21 mouse cellular contexts compared by ENCODE assay signal in genomic region chr8:69950300-69950699, GRCm38 (mm10). TPM values are rescaled to one million over a fixed set of nuclear protein-coding genes. Genes with fewer than 3 reads are reported as not detected.
DNase-seq lines count a peak whose midpoint lies in the region; ATAC-seq and TF ChIP-seq lines count a peak whose summit lies in the region.
"Had no signal": no experiment of that assay in that cellular context is flagged by ENCODE, and none has a peak within 500 bp of the region (broad histone marks: within the 10 kb centered on the region; RNA-seq: fewer than 3 reads in every experiment).

No protein-coding gene starts in this region.

- H3K79me2 ChIP-seq in liver, adult 2 months (ENCODE audit: control insufficient read depth, insufficient read depth, low read length), result peaks cover 30% of the 10 kb centered on the region

- peak; percentile 82 for DNase-seq in liver, adult 2 months (ENCODE audit: extremely low read depth, low read depth, low spot score)
- DNase-seq in liver, embryonic 11.5 days (ENCODE audit: low spot score), result no peak
- no peak for DNase-seq in liver, embryonic 13.5 days
- DNase-seq in embryo, embryonic 11 days, result no peak
- DNase-seq in frontal cortex, postnatal 25 days (ENCODE audit: low spot score in 2 of 2), result no peak
- DNase-seq: adrenal gland, adult 2 months; adrenal gland, postnatal 36 days; cerebellum, adult 2 months; cerebellum, postnatal 10 days; gastrocnemius, postnatal 10 days; heart, adult 18-20 months; heart, postnatal 10 days; heart, postnatal 4 days had no signal

- no peak overlapping the region for H3K4me3 ChIP-seq in liver, adult 2 months (ENCODE audit: insufficient read depth, low read depth, low read length)
- no peak overlapping the region for H3K4me3 ChIP-seq in liver, embryonic 11.5 days (ENCODE audit: low read depth, low read length)
- no peak overlapping the region for H3K4me3 ChIP-seq in intestine, embryonic 16.5 days (ENCODE audit: low read length)
- no peak overlapping the region for H3K4me3 ChIP-seq in liver, embryonic 13.5 days (replicated peaks)
- no peak overlapping the region for H3K4me3 ChIP-seq in small intestine, adult 2 months (ENCODE audit: low read depth, low read length)
- H3K4me3 ChIP-seq: embryonic facial prominence, embryonic 15.5 days; erythroblast, embryonic 14.5 days; forebrain, embryonic 10.5 days; heart, embryonic 10.5 days; hindbrain, embryonic 13.5 days had no signal

- H3K27me3 ChIP-seq in liver, adult 2 months (ENCODE audit: control insufficient read depth, insufficient read depth, low read length), result no peaks in the 10 kb centered on the region
- H3K27me3 ChIP-seq in liver, embryonic 11.5 days (replicated peaks; ENCODE audit: control insufficient read depth, insufficient read depth, low read length), result no peaks in the 10 kb centered on the region
- no peaks in the 10 kb centered on the region for H3K27me3 ChIP-seq in intestine, embryonic 16.5 days (replicated peaks; ENCODE audit: control insufficient read depth, insufficient read depth, low read length)
- H3K27me3 ChIP-seq in liver, embryonic 13.5 days, result no peaks in the 10 kb centered on the region
- no peaks in the 10 kb centered on the region for H3K27me3 ChIP-seq in small intestine, adult 2 months (ENCODE audit: control insufficient read depth, insufficient read depth, low read length)
- H3K27me3 ChIP-seq: embryonic facial prominence, embryonic 15.5 days; hindbrain, embryonic 13.5 days had no signal

- no peak overlapping the region; the same call in 1 of the 2 replicates for H3K9ac ChIP-seq in liver, adult 2 months (ENCODE audit: low read depth, low read length)
- no peak overlapping the region for H3K9ac ChIP-seq in liver, embryonic 11.5 days (ENCODE audit: low read depth, low read length)
- H3K9ac ChIP-seq in intestine, embryonic 16.5 days (ENCODE audit: low read depth, low read length), result no peak overlapping the region
- no peak overlapping the region for H3K9ac ChIP-seq in liver, embryonic 13.5 days
- H3K9ac ChIP-seq: embryonic facial prominence, embryonic 15.5 days; hindbrain, embryonic 13.5 days had no signal

- peaks cover 26% of the 10 kb centered on the region for H3K4me1 ChIP-seq in liver, adult 2 months (ENCODE audit: control insufficient read depth, insufficient read depth, low read length)
- H3K4me1 ChIP-seq in liver, embryonic 11.5 days (replicated peaks; ENCODE audit: control insufficient read depth, insufficient read depth, low read length), result peaks cover 9% of the 10 kb centered on the region
- H3K4me1 ChIP-seq in intestine, embryonic 16.5 days (ENCODE audit: control insufficient read depth, insufficient read depth, low read length), result peaks cover 4% of the 10 kb centered on the region; the same call in 1 of the 2 replicates
- H3K4me1 ChIP-seq in liver, embryonic 13.5 days (replicated peaks), result peaks cover 53% of the 10 kb centered on the region
- H3K4me1 ChIP-seq in small intestine, adult 2 months (ENCODE audit: control insufficient read depth, insufficient read depth, insufficient read length, low read length), result peaks cover 21% of the 10 kb centered on the region; the same call in 1 of the 2 replicates
- H3K4me1 ChIP-seq: embryonic facial prominence, embryonic 15.5 days had no signal

- no peaks in the 10 kb centered on the region for H3K9me3 ChIP-seq in liver, embryonic 11.5 days (ENCODE audit: control insufficient read depth, low read length)
- H3K9me3 ChIP-seq in intestine, embryonic 16.5 days (ENCODE audit: control insufficient read depth, low read length), result no peaks in the 10 kb centered on the region
- no peaks in the 10 kb centered on the region for H3K9me3 ChIP-seq in liver, embryonic 13.5 days (replicated peaks)
- H3K9me3 ChIP-seq: embryonic facial prominence, embryonic 15.5 days; forebrain, embryonic 10.5 days; heart, embryonic 10.5 days; hindbrain, embryonic 13.5 days had no signal

- H3K36me3 ChIP-seq in liver, adult 2 months (ENCODE audit: control insufficient read depth, insufficient read depth, low read length), result peaks cover 5% of the 10 kb centered on the region
- H3K36me3 ChIP-seq in liver, embryonic 11.5 days (ENCODE audit: control insufficient read depth, insufficient read depth, low read length), result peaks cover 6% of the 10 kb centered on the region; the same call in 1 of the 2 replicates
- H3K36me3 ChIP-seq in intestine, embryonic 16.5 days (ENCODE audit: control insufficient read depth, insufficient read depth, low read length), result no peaks in the 10 kb centered on the region
- peaks cover 40% of the 10 kb centered on the region for H3K36me3 ChIP-seq in liver, embryonic 13.5 days
- peaks cover 8% of the 10 kb centered on the region; the same call in 1 of the 2 replicates for H3K36me3 ChIP-seq in small intestine, adult 2 months (ENCODE audit: control insufficient read depth, insufficient read depth, low read length)
- H3K36me3 ChIP-seq: hindbrain, embryonic 13.5 days had no signal

- no peak overlapping the region for H3K4me2 ChIP-seq in liver, embryonic 11.5 days
- H3K4me2 ChIP-seq in intestine, embryonic 16.5 days (ENCODE audit: low read depth, low read length), result no peak overlapping the region
- no peak overlapping the region for H3K4me2 ChIP-seq in liver, embryonic 13.5 days
- H3K4me2 ChIP-seq: embryonic facial prominence, embryonic 15.5 days; hindbrain, embryonic 13.5 days had no signal

- WGBS in liver, adult 2 months, result 31% methylated on average over 2 of the region's 2 CpGs
- WGBS in liver, embryonic 11.5 days, result 84% methylated on average over 2 of the region's 2 CpGs
- WGBS in intestine, embryonic 16.5 days, result 83% methylated on average over 2 of the region's 2 CpGs
- WGBS in liver, embryonic 13.5 days (ENCODE audit: insufficient replicate concordance), result 94% methylated on average over 2 of the region's 2 CpGs
- WGBS in small intestine, adult 2 months, result 44% methylated on average over 2 of the region's 2 CpGs

- no peak for ATAC-seq in liver, embryonic 11.5 days (replicated peaks; ENCODE audit: low FRiP score)
- ATAC-seq in intestine, embryonic 16.5 days, result peak; percentile 81
- ATAC-seq in liver, embryonic 13.5 days (ENCODE audit: low read depth), result peak; percentile 46; the same call in 1 of the 2 replicates
- ATAC-seq: forebrain, embryonic 14.5 days had no signal

- H3K27ac ChIP-seq in liver, adult 2 months (replicated peaks; ENCODE audit: insufficient read depth, low read depth, low read length), result peak overlapping the region; percentile 98
- no peak overlapping the region for H3K27ac ChIP-seq in liver, embryonic 11.5 days (ENCODE audit: low read depth, low read length)
- H3K27ac ChIP-seq in intestine, embryonic 16.5 days (ENCODE audit: low read length), result peak overlapping the region; percentile 54
- 0 out of 2 replicates have a peak overlapping the region, but pooled peaks have one; percentile 6 for H3K27ac ChIP-seq in liver, embryonic 13.5 days
- peak overlapping the region; percentile 85 for H3K27ac ChIP-seq in small intestine, adult 2 months (ENCODE audit: insufficient read depth, low read depth, low read length)
- H3K27ac ChIP-seq: embryonic facial prominence, embryonic 15.5 days; forebrain, embryonic 10.5 days; heart, embryonic 10.5 days; hindbrain, embryonic 13.5 days had no signal

- no peak for TF ChIP-seq POLR2A in liver, adult 2 months (IDR thresholded peaks at IDR 0.05; ENCODE audit: extremely low read depth, insufficient read depth, low read length)
- TF ChIP-seq POLR2A in small intestine, adult 2 months (IDR thresholded peaks at IDR 0.05; ENCODE audit: low read depth, low read length), result no peak

- no peak for TF ChIP-seq CTCF in liver, adult 2 months (IDR thresholded peaks at IDR 0.05; ENCODE audit: low read depth, low read length)
- TF ChIP-seq CTCF in small intestine, adult 2 months (IDR thresholded peaks at IDR 0.05; ENCODE audit: extremely low read depth, insufficient read length, insufficient replicate concordance, low read depth, low read length), result no peak

RNA-seq across cellular contexts. Expression of gene Gatad2a, which starts 45.9 kb away (rescaled TPM):
- 11.2 and 16.8 TPM in 2 replicates for total RNA-seq in liver, adult 2 months (2014; rRNA removed)
- 35.0 and 35.5 TPM in 2 replicates for polyA plus RNA-seq in liver, adult 2 months (2012; rRNA removed)
- 72.6 and 75.3 TPM in 2 replicates for polyA plus RNA-seq in liver, embryonic 11.5 days (2014; fragmentation: Nextera tagmentation; extraction: Ambion mirVana)
- polyA plus RNA-seq in intestine, embryonic 16.5 days (2015; fragmentation: Nextera tagmentation; extraction: Ambion mirVana), result 36.0 and 38.9 TPM in 2 replicates
- polyA plus RNA-seq in liver, embryonic 13.5 days (2015; fragmentation: Nextera tagmentation; extraction: Ambion mirVana), result 27.1 and 27.8 TPM in 2 replicates
- 46.0 and 101 TPM in 2 replicates for polyA plus RNA-seq in small intestine, adult 2 months (2012; rRNA removed)

RNA-seq across cellular contexts. Expression of gene Yjefn3, which starts 47.8 kb away (rescaled TPM):
- total RNA-seq in liver, adult 2 months (2014; rRNA removed), result 0.20 and 0.83 TPM in 2 replicates
- polyA plus RNA-seq in liver, adult 2 months (2012; rRNA removed), result 1.4 and 2.0 TPM in 2 replicates
- 1.7 and 1.9 TPM in 2 replicates for polyA plus RNA-seq in liver, embryonic 11.5 days (2014; fragmentation: Nextera tagmentation; extraction: Ambion mirVana)
- polyA plus RNA-seq in intestine, embryonic 16.5 days (2015; fragmentation: Nextera tagmentation; extraction: Ambion mirVana), result 3.2 and 3.8 TPM in 2 replicates
- polyA plus RNA-seq in liver, embryonic 13.5 days (2015; fragmentation: Nextera tagmentation; extraction: Ambion mirVana), result 0.74 and 0.81 TPM in 2 replicates
- 4.6 and 4.8 TPM in 2 replicates for polyA plus RNA-seq in small intestine, adult 2 months (2012; rRNA removed)

RNA-seq across cellular contexts. Expression of gene Ndufa13, which starts 47.9 kb away (rescaled TPM):
- 132 and 141 TPM in 2 replicates for total RNA-seq in liver, adult 2 months (2014; rRNA removed)
- polyA plus RNA-seq in liver, adult 2 months (2012; rRNA removed), result 206 and 221 TPM in 2 replicates
- 145 and 159 TPM in 2 replicates for polyA plus RNA-seq in liver, embryonic 11.5 days (2014; fragmentation: Nextera tagmentation; extraction: Ambion mirVana)
- 233 and 243 TPM in 2 replicates for polyA plus RNA-seq in intestine, embryonic 16.5 days (2015; fragmentation: Nextera tagmentation; extraction: Ambion mirVana)
- polyA plus RNA-seq in liver, embryonic 13.5 days (2015; fragmentation: Nextera tagmentation; extraction: Ambion mirVana), result 109 and 114 TPM in 2 replicates
- polyA plus RNA-seq in small intestine, adult 2 months (2012; rRNA removed), result 88.6 and 149 TPM in 2 replicates

RNA-seq across cellular contexts. Expression of gene Tssk6, which starts 48.3 kb away (rescaled TPM):
- not detected in 2 replicates for total RNA-seq in liver, adult 2 months (2014; rRNA removed)
- 0.09 TPM in 1 of 2 replicates, not detected in the other for polyA plus RNA-seq in liver, adult 2 months (2012; rRNA removed)
- polyA plus RNA-seq in liver, embryonic 11.5 days (2014; fragmentation: Nextera tagmentation; extraction: Ambion mirVana), result 4.5 and 5.2 TPM in 2 replicates
- 2.8 TPM in 2 replicates for polyA plus RNA-seq in intestine, embryonic 16.5 days (2015; fragmentation: Nextera tagmentation; extraction: Ambion mirVana)
- 2.4 and 2.5 TPM in 2 replicates for polyA plus RNA-seq in liver, embryonic 13.5 days (2015; fragmentation: Nextera tagmentation; extraction: Ambion mirVana)
- 0.98 and 1.9 TPM in 2 replicates for polyA plus RNA-seq in small intestine, adult 2 months (2012; rRNA removed)
